Mouse (Mus musculus) thymus, postnatal 36 days (tissue): ENCODE results near the gene Snapc2.

Experiments used
- DNase-seq, 2 experiments: peaks; one replicate each; pipeline ENCODE4 v3.0.0; 2022; ENCODE audit warnings: mixed read lengths in 2 of 2

The Snapc2 gene

GRCm38 (mm10) chr8:4269609-4270008 lies 16.7 kb downstream of the Snapc2 start:
- DNase-seq: no peak

- peak; percentile 91 to 92 for DNase-seq
Observed at GRCm38 (mm10) chr8:4275275-4276110, 22.6 kb downstream of the Snapc2 start, which contains the start of gene Timm44. Gene Timm44, minus strand, starts transcription at chr8:4275913.

- no peak for DNase-seq
Observed at GRCm38 (mm10) chr8:4276111-4276465, 23.2 kb downstream of the Snapc2 start.

- DNase-seq: no peak
Observed at GRCm38 (mm10) chr8:4292738-4293137, 39.9 kb downstream of the Snapc2 start.

GRCm38 (mm10) chr8:4297822-4298221 lies 44.9 kb downstream of the Snapc2 start:
- no peak for DNase-seq

GRCm38 (mm10) chr8:4304124-4304547 lies 51.3 kb downstream of the Snapc2 start:
- no peak for DNase-seq
